Comparison of ENCODE assay signal across 8 mouse cellular contexts in the genomic region with DNA sequence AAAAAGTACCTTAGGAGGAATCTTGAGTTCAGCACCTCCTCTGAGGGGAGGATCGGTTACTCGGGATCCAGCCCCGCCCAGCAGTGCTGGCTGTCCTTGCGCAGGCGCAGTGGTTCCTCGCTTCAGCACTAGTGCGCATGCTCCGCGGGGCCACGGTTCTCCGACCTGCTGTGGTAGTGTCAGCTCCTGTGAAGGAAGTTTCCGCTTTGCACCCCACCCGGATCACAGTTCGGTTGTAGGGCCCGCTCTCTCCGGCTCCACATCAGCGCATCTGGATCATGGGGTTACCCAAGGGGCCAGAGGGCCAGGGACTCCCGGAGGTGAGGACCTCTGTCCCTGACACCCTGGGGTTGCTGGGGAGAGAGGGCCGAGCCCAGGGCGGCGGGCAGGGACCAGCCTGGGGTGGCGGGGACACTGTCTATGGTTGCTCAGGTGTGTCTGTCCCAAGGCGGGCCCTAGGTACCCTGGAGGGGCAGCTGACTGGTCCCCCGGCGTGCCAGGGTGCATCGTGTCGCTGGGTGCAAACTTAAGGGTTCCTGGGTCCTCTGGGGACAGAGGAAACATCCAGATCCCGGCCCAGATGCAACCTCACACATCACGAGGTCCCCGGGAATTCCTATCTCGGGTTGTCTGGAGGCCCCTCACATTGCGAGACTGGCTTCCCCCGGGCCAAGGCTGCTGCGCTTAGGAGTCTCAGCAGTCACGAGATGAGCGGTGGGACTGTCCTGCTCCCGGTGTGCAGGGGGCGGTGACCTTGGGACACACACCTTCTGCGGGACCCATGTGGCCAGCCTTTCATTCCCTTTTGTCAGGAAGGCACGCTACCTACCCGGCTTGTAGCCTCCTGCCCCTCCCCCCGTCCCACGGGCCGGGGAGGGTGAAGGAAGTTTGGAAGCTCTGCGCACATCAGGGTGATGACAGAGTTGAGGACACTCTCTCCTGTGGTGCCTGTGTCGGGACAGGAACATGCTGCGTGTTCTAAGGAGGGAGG. TPM values are rescaled to one million over a fixed set of nuclear protein-coding genes. Genes with fewer than 3 reads are reported as not detected.
DNase-seq lines count a peak whose midpoint lies in the region; ATAC-seq and TF ChIP-seq lines count a peak whose summit lies in the region.

A gene (plus strand): TSS at position 112 of the 991 bp plus-strand sequence.

- no peak for TF ChIP-seq CTCF in bone marrow, adult 2 months (IDR thresholded peaks at IDR 0.05; ENCODE audit: control insufficient read depth, insufficient read depth, low read length)
- TF ChIP-seq CTCF in midbrain, postnatal 0 days (IDR thresholded peaks at IDR 0.05): no peak

- TF ChIP-seq POLR2A in bone marrow, adult 2 months (IDR thresholded peaks at IDR 0.05; ENCODE audit: borderline replicate concordance, control insufficient read depth, low read depth, low read length): peak; percentile 70; the same call in 1 of the 2 replicates
- TF ChIP-seq POLR2A in limb, embryonic 14.5 days (IDR thresholded peaks at IDR 0.05; ENCODE audit: borderline replicate concordance, extremely low read depth, insufficient read depth, insufficient read length): peak; percentile 77; the same call in 1 of the 2 replicates

- peak within 1 kb of the TSS; percentile 62 for H3K27ac ChIP-seq in bone marrow, adult 2 months (ENCODE audit: control insufficient read depth, insufficient read depth, low read depth, low read length, poor library complexity)
- no peak within 1 kb of the TSS for H3K27ac ChIP-seq in embryonic facial prominence, embryonic 15.5 days (replicated peaks)
- no peak within 1 kb of the TSS for H3K27ac ChIP-seq in limb, embryonic 14.5 days (replicated peaks; ENCODE audit: low read depth, low read length)
- no peak within 1 kb of the TSS; the same call in 1 of the 2 replicates for H3K27ac ChIP-seq in midbrain, postnatal 0 days (ENCODE audit: low read depth, low read length)

- no peaks in the 10 kb centered on the region for H3K9me3 ChIP-seq in embryonic facial prominence, embryonic 15.5 days (replicated peaks)
- no peaks in the 10 kb centered on the region for H3K9me3 ChIP-seq in limb, embryonic 14.5 days (ENCODE audit: control insufficient read depth, low read length)
- no peaks in the 10 kb centered on the region for H3K9me3 ChIP-seq in midbrain, postnatal 0 days (ENCODE audit: low read length)

- peak; percentile 92 for ATAC-seq in embryonic facial prominence, embryonic 15.5 days (ENCODE audit: insufficient number of reproducible peaks, low FRiP score, low TSS enrichment, low read depth)
- ATAC-seq in limb, embryonic 14.5 days (ENCODE audit: low FRiP score, low read depth): peak; percentile 94
- ATAC-seq in midbrain, postnatal 0 days (ENCODE audit: low FRiP score): peak; percentile 94

- under 1% methylated on average over 47 of the region's 47 CpGs for WGBS in bone marrow, adult 2 months
- WGBS in embryonic facial prominence, embryonic 15.5 days: under 1% methylated on average over 47 of the region's 47 CpGs
- WGBS in limb, embryonic 14.5 days: under 1% methylated on average over 47 of the region's 47 CpGs
- under 1% methylated on average over 47 of the region's 47 CpGs for WGBS in midbrain, postnatal 0 days

- peak within 1 kb of the TSS; percentile 83 for H3K9ac ChIP-seq in embryonic facial prominence, embryonic 15.5 days
- H3K9ac ChIP-seq in limb, embryonic 14.5 days (ENCODE audit: low read depth, low read length, severe bottlenecking): peak within 1 kb of the TSS; percentile 84
- peak within 1 kb of the TSS; percentile 62 for H3K9ac ChIP-seq in midbrain, postnatal 0 days (replicated peaks; ENCODE audit: low read length, poor library complexity, severe bottlenecking)

- peaks cover 8% of the 10 kb centered on the region for H3K36me3 ChIP-seq in embryonic facial prominence, embryonic 15.5 days
- H3K36me3 ChIP-seq in limb, embryonic 14.5 days (ENCODE audit: control insufficient read depth, insufficient read depth, low read length): peaks cover 8% of the 10 kb centered on the region
- peaks cover 4% of the 10 kb centered on the region; the same call in 1 of the 2 replicates for H3K36me3 ChIP-seq in midbrain, postnatal 0 days (ENCODE audit: insufficient read depth, low read length)

- peak; percentile 91 for DNase-seq in 416B (ENCODE audit: low read depth)
- DNase-seq in heart, adult 8-10 months (ENCODE audit: low spot score): peak; percentile 100
- peak; percentile 99 for DNase-seq in kidney, adult 9 months
- peak; percentile 98 for DNase-seq in limb, embryonic 14.5 days (ENCODE audit: low spot score)
- DNase-seq in midbrain, postnatal 0 days (ENCODE audit: low spot score): peak; percentile 97
- peak; percentile 98 for DNase-seq in spleen, postnatal 14 days (ENCODE audit: low spot score in 2 of 2)

- no peaks in the 10 kb centered on the region for H3K27me3 ChIP-seq in embryonic facial prominence, embryonic 15.5 days
- H3K27me3 ChIP-seq in limb, embryonic 14.5 days (ENCODE audit: control insufficient read depth, insufficient read depth, low read length): no peaks in the 10 kb centered on the region
- H3K27me3 ChIP-seq in midbrain, postnatal 0 days (ENCODE audit: insufficient read depth, low read length): no peaks in the 10 kb centered on the region

- H3K4me2 ChIP-seq in embryonic facial prominence, embryonic 15.5 days (replicated peaks): peak within 1 kb of the TSS; percentile 97
- peak within 1 kb of the TSS; percentile 98 for H3K4me2 ChIP-seq in limb, embryonic 14.5 days (replicated peaks; ENCODE audit: low read depth, low read length, severe bottlenecking)
- H3K4me2 ChIP-seq in midbrain, postnatal 0 days (ENCODE audit: low read depth, low read length, poor library complexity, severe bottlenecking): peak within 1 kb of the TSS; percentile 100

- peak within 1 kb of the TSS; percentile 85 for H3K4me3 ChIP-seq in bone marrow, adult 2 months (replicated peaks; ENCODE audit: control insufficient read depth, low read depth, low read length)
- peak within 1 kb of the TSS; percentile 90 for H3K4me3 ChIP-seq in embryonic facial prominence, embryonic 15.5 days (replicated peaks)
- peak within 1 kb of the TSS; percentile 90 for H3K4me3 ChIP-seq in limb, embryonic 14.5 days (replicated peaks; ENCODE audit: low read length)
- peak within 1 kb of the TSS; percentile 69 for H3K4me3 ChIP-seq in midbrain, postnatal 0 days (ENCODE audit: low read depth, low read length)

- peaks cover 2% of the 10 kb centered on the region; the same call in 1 of the 2 replicates for H3K4me1 ChIP-seq in bone marrow, adult 2 months (ENCODE audit: control insufficient read depth, insufficient read depth, low read length)
- H3K4me1 ChIP-seq in embryonic facial prominence, embryonic 15.5 days: peaks cover 20% of the 10 kb centered on the region
- H3K4me1 ChIP-seq in limb, embryonic 14.5 days (ENCODE audit: control insufficient read depth, insufficient read depth, low read length): peaks cover 10% of the 10 kb centered on the region
- peaks cover 9% of the 10 kb centered on the region for H3K4me1 ChIP-seq in midbrain, postnatal 0 days (ENCODE audit: insufficient read depth, low read length)

RNA-seq across cellular contexts. Expression of the gene that starts here (rescaled TPM):
- polyA plus RNA-seq in bone marrow, adult 2 months (2011; ENCODE audit: insufficient read depth, insufficient read length, low replicate concordance, missing spikeins): 3.5 and 4.7 TPM in 2 replicates
- 11.9 and 12.3 TPM in 2 replicates for polyA plus RNA-seq in embryonic facial prominence, embryonic 15.5 days (2015; fragmentation: Nextera tagmentation; extraction: Ambion mirVana)
- total RNA-seq in heart, adult 8-10 months (2022): 10 to 100 TPM; 12.9 to 16.1 (median 14.4) TPM
- polyA plus RNA-seq in limb, embryonic 14.5 days (2012; rRNA removed): 16.7 and 16.8 TPM in 2 replicates
- 12.0 and 13.4 TPM in 2 replicates for polyA plus RNA-seq in limb, embryonic 14.5 days (2014; fragmentation: Nextera tagmentation; extraction: Ambion mirVana)
- 12.5 and 15.5 TPM in 2 replicates for total RNA-seq in midbrain, postnatal 0 days (2014; rRNA removed)
- polyA plus RNA-seq in midbrain, postnatal 0 days (2015; fragmentation: Nextera tagmentation; extraction: Ambion mirVana): 5.8 and 7.2 TPM in 2 replicates
